Mouse (Mus musculus) skeletal muscle tissue, adult 2 months (tissue): ENCODE data around the gene Gm6525.

Source experiments
- DNase-seq: peaks from one replicate; pipeline ENCODE4 v3.0.0-alpha.2; 2012; ENCODE audit warnings: low read depth, low spot score

Gm6525 gene

DNA sequence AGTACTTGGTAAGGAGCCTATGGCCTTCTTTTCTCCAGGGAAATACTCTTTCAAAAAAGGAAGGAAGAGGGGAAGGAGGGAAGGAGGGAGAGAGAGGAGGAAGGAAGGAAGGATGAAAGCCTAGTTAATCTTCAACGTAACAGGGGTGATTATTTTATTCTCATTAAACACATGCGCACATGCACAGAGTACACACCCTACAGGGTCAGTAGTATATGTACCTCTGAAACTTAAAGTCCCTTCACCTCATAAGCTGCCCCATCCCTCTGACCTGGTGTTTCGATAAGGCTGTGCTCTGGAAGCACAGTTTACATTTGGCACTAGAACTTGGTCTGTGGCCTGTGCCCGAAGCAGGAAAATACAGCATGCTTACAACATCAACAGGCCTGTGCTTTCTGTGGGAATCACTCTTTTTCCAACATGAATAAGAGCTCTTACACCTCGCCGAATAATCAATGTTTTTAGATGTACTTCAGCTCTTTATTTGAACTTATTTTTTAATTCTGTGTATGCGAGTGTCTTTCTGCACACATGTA, 37.5 kb downstream of the Gm6525 start:
- DNase-seq: no peak

DNA sequence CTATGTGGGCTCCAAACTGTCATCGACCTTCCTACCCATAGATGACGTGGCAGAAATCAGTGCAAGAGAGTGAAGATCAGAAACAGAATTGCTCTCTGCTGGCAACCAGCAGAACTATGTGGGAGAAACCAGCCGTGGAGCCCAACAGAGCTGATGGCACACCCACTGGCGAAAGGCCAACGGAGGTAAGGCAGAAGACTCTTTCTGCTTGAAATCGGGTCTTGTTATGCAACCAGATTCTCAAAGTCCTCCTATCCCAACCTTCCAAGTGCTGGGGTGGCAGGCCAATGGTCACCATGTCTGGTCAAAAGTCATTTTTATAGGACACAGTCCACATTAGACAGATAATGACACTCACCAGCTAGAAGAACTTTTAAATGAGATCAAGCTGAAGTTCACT, 40.6 kb downstream of the Gm6525 start:
- DNase-seq: no peak

DNA sequence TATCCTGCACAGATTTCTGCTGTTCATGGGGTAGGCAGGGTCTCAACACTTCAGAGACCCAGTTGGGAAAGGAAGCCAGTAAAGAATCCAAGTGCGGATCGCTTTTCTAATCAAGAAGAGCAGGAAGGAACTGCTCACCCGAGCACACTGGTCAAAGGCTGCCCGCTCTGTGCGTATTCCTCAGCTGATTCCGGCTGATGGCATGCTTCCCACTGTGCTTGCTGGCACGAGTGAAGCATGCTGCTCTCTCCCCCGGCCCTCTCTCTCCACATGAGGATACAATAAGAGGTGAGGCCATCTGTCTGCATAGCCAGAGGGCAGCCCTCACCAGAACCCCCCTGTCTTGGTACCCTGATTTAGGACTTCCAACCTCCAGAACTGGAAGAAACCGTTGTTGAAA, 41.3 kb downstream of the Gm6525 start:
- no peak for DNase-seq

DNA sequence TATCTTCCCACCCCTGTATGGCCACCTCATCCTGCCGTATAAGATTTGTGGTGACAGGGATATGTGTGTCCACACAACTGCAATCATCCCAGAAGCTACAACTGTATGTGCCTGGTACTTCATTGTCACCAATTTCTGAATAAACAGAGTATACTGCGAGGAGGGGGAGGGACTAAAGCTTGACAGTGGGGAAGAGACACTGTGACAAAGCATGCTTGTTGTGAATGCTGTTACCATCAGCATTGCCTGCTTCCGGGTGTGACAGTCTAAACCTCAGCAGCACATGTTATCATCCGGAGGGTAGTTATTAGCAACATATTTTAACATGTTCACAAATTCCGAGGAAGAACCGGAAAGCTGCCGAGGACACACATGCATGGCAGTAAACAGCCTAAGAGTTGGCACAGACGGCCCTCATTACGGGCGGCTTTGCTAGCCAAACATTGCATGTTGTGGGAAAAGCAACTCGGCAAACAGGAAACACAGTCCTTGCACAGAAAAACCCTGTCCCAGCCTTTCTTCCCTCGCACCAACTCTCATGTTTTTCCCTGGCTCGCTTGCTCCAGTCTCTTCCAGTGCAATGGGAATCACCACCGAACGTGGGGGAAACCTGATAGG, 41.9 kb downstream of the Gm6525 start:
- no peak for DNase-seq

DNA sequence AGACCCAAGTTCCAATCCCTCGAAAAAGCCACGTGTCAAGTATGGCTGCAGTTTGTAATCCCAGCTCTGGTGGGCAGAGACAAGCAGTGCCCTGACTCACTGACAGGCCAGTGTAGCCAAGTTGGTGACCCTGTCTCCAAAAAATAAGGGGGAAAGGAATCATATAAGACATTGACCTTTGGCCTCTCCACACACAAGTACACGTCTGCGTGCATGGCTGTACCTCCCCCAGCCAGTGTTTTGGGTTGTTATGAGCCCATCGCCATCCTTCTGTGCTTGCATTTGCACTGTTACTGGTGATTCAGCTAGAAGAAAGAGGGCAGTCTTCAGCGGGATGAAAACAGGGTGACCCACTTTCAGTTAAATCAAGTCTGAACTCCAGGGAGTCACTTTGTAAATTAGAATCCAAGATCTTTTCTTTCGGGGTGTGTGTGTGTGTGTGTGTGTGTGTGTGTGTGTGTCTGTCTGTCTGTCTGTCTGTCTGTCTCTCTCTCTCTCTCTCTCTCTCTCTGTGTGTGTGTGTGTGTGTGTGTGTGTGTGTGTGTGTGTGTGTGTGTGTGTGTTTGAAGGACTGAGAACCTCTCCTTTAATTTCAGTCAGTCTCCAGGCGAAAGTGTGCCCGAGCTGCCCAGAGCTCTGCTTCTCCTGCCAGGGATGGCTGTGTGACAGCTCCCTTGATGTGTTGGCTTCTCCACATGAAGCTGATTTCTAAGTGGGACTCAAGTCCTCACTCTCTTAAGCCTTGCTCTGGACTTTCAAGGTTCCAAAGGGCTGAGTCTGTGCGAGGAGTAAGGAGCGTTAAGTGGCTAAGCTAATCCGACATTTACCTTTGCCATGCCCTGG, 43.4 kb downstream of the Gm6525 start:
- no peak for DNase-seq

DNA sequence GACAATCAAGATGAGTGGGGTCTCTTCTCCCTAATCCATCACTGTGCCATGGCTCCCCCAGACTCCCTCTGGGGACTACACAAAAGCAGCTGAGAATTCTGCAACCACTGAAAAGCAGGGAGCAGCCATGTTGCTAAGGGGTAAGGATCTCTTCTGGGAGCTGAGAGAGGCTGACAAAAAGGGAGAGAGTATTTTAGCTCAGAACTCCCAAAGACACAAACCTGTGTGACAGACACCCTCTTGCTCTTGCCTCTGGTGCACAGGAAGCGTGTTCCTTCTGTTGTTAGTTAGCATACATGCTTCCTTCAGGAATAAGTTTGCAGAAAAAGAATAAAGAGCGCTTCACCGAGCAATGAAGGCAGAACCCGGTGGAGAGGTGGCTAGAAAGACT, 44.1 kb downstream of the Gm6525 start:
- DNase-seq: no peak

DNA sequence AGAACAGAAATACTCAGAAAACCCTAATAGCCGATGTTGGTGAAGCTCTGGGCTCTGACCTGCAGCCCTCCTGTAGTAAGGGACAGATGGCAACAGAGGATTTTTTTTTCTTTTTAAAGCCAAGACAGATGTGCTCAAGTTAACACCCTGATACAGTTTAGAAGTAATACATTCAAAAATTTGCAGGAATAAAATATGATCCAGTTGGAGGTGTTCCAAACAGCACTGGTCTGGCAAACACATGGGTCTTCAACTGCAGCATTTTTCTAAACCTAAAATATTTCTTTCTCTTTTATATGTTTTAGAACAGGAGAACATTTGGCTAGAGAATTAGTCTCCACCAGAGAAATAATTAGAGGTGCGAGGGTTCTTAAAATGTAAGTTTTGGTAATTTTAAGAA, 44.6 kb downstream of the Gm6525 start:
- DNase-seq: no peak

DNA sequence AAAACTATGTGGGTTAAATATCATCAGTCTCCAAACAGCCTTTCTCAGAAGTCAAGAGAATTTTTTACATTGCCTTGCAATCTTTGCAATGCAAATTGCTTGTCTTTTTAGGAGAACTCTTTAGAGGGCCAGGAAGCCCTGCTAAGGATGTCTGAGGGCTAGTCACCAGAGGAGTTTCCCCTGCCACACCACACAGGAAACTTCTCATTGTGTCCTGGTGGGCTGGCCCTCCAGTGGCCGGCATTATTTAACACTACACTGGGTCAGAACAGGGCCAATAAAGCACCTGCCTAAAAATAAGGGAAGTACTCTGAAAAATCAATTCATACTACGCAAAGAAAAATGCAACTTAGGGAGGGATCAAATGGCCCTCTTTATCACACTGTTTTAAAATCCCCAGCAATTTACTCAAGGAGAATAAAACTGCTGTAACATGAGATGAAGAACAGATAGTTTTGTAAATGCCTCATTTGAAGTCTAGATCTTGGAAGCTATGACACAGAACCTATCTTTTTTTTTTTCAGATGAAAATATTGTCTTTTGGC, 45.3 kb downstream of the Gm6525 start:
- no peak for DNase-seq

DNA sequence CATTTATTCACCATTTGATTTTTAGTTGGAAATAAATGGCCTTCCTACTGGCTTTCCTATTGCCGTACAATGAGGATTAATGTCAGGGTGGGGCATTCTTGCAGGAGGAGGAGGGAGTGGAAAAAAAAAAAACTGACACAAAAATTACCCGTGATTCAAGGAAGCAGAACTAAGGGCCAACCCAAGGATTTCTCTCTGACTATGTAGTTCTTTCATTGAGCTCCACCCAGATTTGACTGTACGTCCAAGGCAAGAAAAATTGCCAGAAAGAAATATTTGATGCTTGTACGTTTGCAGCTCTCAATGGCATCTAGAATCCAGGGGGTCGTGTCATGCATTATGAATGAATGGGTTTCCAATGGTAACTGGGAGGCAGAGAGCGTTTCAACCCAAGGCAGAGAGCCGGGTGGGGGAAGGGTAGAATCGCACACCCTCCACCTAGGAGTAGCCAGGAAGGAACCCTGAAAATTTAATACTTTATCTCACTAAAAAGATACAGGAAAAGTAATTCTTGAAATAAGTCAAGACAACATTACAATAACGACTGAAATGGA, 45.9 kb downstream of the Gm6525 start:
- DNase-seq: no peak

DNA sequence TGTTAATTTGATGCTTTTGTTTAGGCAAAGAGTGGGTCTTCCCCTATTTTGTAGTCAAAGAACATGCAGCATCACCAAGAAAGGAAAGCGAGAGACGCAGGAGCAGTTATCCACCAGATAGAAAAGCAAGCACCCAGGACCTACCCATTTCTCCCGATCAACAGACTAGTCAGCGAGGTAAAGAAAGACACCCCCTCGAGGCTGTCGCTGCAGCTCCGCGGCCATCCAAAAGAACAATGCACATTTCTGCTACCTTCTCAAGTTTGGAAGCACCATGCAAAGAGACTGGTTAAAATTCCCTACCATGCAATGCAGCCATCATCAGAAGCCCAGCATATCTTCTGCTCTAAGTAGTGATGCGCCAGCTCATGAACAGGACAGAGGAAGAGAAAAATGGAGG, 46.4 kb downstream of the Gm6525 start:
- no peak for DNase-seq

DNA sequence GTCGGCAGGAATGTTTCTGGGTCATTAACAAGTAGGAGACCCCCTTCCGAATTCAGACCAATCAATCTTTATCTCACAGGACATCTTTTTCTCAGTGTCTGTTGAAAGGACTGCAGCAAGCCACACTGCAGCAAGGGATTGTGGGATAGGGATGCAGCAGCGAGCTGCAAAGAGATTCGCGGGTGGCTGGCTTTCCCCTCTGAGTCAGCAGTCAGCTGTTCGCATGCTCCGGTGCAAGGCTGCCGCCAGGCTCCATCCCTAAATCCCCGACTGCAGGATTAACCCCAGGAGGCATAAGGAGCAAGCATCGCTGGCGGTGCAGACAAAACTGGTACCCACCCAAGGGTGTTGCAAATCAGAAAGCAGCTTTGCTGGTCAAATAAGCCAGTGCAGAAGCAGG, 46.8 kb downstream of the Gm6525 start:
- no peak for DNase-seq
